Mouse (Mus musculus) heart, adult 2 months (tissue): ENCODE measurements around the gene Timm13. TPM values are rescaled to one million over a fixed set of nuclear protein-coding genes. Genes with fewer than 3 reads are reported as not detected.

Experiments
- DNase-seq, 2 experiments: peaks; one replicate each; pipeline ENCODE4 v3.0.0; 2021
- H3K27ac ChIP-seq: fragments of 200-600 bp; 2 replicates; pipeline ENCODE4 v1.8.1; 2022
- H3K27me3 ChIP-seq: fragments of 200-500 bp; 2 replicates; pipeline ENCODE4 v1.6.1; 2012; ENCODE audit warnings: mild to moderate bottlenecking, low read length, inconsistent platforms, mixed read lengths; ENCODE audit not compliant: control insufficient read depth, insufficient read depth
- H3K36me3 ChIP-seq: fragments of 200-500 bp; 2 replicates; pipeline ENCODE4 v1.6.1; 2012; ENCODE audit warnings: low read length, inconsistent platforms; ENCODE audit not compliant: control insufficient read depth, insufficient read depth
- H3K4me1 ChIP-seq: fragments of 200-500 bp; 2 replicates; pipeline ENCODE4 v1.6.1; 2011; ENCODE audit warnings: low read length; ENCODE audit not compliant: control insufficient read depth, insufficient read depth
- H3K4me3 ChIP-seq: fragments of 200-600 bp; 2 replicates; pipeline ENCODE4 v1.8.1; 2022
- H3K79me2 ChIP-seq: fragments of 200-500 bp; replicated peaks from 2 replicates; pipeline ENCODE4 v1.6.1; 2012; ENCODE audit warnings: mild to moderate bottlenecking, inconsistent platforms, low read length, moderate library complexity, mixed read lengths; ENCODE audit not compliant: control insufficient read depth, insufficient read depth
- H3K9ac ChIP-seq: fragments of 200-500 bp; 2 replicates; pipeline ENCODE4 v1.6.1; 2012; ENCODE audit warnings: low read depth, mild to moderate bottlenecking, control low read depth, inconsistent platforms, low read length, mixed read lengths
- CTCF ChIP-seq: fragments of 200-600 bp; IDR thresholded peaks from 2 replicates; pipeline ENCODE4 v1.8.1; 2022; ENCODE audit warnings: antibody characterized with exemption, mild to moderate bottlenecking, moderate library complexity
- EP300 ChIP-seq: fragments of 200-500 bp; IDR thresholded peaks from 2 replicates; pipeline ENCODE4 v1.6.1; 2011; ENCODE audit warnings: low read depth, low read length, control low read depth; ENCODE audit not compliant: insufficient read depth
- POLR2A ChIP-seq: fragments of 200-500 bp; IDR thresholded peaks from 2 replicates; pipeline ENCODE4 v1.6.1; 2011; ENCODE audit warnings: mild to moderate bottlenecking, low read depth, low read length, control low read depth; ENCODE audit not compliant: insufficient read depth
- WGBS: fragments of 180-500 bp; shearing (Covaris S2); methylation state at CpG from one replicate; pipeline ENCODE4 v1.1.7; 2018; 5-methylcytosine and 5-hydroxymethylcytosine counted together
- intact Hi-C: fragments of 180-260 bp; cut with DNase I; formaldehyde crosslinking; loops from one replicate; pipeline ENCODE4 v1.15.1; 2025
- polyA plus RNA-seq: library from polyadenylated mRNA; depleted of rRNA; stranded (reverse); fragments of >200 nt; gene quantifications from 2 replicates; pipeline ENCODE4 v1.2.3, GENCODE M21; 2012
- total RNA-seq, 2 experiments: library from RNA; stranded (reverse); gene quantifications; 2 replicates each; pipeline ENCODE4 v1.2.3; 2021

Gene Timm13
- total and polyA plus RNA-seq, 3 experiments, result 126 to 188 (median 133) TPM

- no peak overlapping the region for H3K9ac ChIP-seq
- no peaks in the 10 kb centered on the region; the same call in 1 of the 2 replicates for H3K4me1 ChIP-seq
- intact Hi-C loops, result loop anchor here (5.0 kb wide), 1 partner anchor 252 kb away; the partner anchor contains the start of gene Eef2
- DNase-seq, result no peak
- no peak overlapping the region for H3K4me3 ChIP-seq
- no peaks in the 10 kb centered on the region for H3K36me3 ChIP-seq
- no peaks in the 10 kb centered on the region for H3K79me2 ChIP-seq
- H3K27ac ChIP-seq, result no peak overlapping the region
- WGBS, result 59% methylated on average over 3 of the region's 3 CpGs
- no peaks in the 10 kb centered on the region; the same call in 1 of the 2 replicates for H3K27me3 ChIP-seq
- TF ChIP-seq EP300 (no peak), POLR2A (no peak), CTCF (no peak)
Measured at GRCm38 (mm10) chr10:80925472-80925871, 24.7 kb upstream of the Timm13 start.

DNA sequence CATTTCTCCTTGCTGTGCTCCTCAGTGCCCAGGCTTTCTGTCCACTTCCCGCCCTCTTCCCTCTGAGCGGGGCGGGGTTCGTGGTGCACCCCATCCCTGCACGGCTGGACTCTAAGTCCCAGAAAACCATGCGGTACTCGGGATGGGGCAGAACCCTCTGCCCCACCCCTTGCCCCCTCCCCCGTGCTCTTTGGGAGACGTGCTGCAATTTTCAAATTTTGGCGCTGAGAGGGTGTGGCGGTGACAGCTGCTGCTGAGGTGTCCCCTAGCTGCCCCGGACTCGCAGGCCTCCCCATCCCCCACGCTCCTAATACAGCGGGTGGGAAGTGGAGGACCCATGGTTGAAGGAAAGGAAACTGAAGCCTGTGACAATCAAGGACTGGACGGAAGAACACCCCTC is 21.2 kb upstream of the Timm13 start:
- Histone ChIP-seq H3K4me1 (peaks cover 2% of the 10 kb centered on the region), H3K27ac (no peak overlapping the region; the same call in 1 of the 2 replicates), H3K36me3 (no peaks in the 10 kb centered on the region), H3K4me3 (peak overlapping the region; percentile 40), H3K27me3 (no peaks in the 10 kb centered on the region), H3K9ac (peak overlapping the region; percentile 0; the same call in 1 of the 2 replicates), H3K79me2 (no peaks in the 10 kb centered on the region)
- TF ChIP-seq CTCF (no peak), EP300 (no peak), POLR2A (no peak)
- DNase-seq, result peak in 1 of 2 experiments; percentile 68
- intact Hi-C loops, result no loop called here
- WGBS, result 6% methylated on average over 16 of the region's 16 CpGs

- Histone ChIP-seq H3K4me3 (peak within 1 kb of the TSS; percentile 76), H3K27me3 (no peaks in the 10 kb centered on the region), H3K79me2 (no peaks in the 10 kb centered on the region), H3K9ac (peak within 1 kb of the TSS; percentile 74), H3K36me3 (no peaks in the 10 kb centered on the region), H3K27ac (peak within 1 kb of the TSS; percentile 28; the same call in 1 of the 2 replicates), H3K4me1 (peaks cover 2% of the 10 kb centered on the region)
- peak; percentile 81 for DNase-seq
- intact Hi-C loops, result no loop called here
- TF ChIP-seq POLR2A (no peak), CTCF (0 out of 2 replicates have a peak, but pooled peaks have one; percentile 10), EP300 (no peak)
- under 1% methylated on average over 61 of the region's 61 CpGs for WGBS
Measured at GRCm38 (mm10) chr10:80917779-80918434, 17.1 kb upstream of the Timm13 start, which contains the start of gene Lmnb2. Lmnb2 (minus strand) TSS chr10:80918245.

DNA sequence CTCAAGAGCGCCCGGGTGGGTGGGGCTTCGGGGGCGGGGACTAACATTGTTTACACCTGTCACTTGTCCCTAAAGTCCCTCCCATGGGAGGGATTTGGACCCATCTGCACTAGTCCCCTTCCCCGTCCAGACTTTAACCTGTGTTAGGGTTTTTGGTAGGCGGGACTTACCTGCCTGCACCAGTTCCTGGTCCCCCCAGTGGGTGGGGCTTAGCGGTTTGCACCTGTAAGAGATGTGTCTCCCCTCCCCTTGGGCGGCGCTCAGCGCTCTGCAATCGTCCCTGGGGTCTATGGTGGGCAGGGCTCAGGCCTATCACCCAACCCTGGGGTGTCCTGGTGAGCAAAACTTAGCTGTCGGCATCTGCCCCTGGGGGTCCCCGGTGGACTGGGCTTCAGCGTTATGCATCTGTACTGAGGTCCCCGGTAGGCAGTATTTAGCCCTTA is 16.6 kb upstream of the Timm13 start:
- Histone ChIP-seq H3K27ac (no peak overlapping the region), H3K4me1 (peaks cover 2% of the 10 kb centered on the region; the same call in 1 of the 2 replicates), H3K9ac (peak overlapping the region; percentile 74; the same call in 1 of the 2 replicates), H3K36me3 (no peaks in the 10 kb centered on the region), H3K79me2 (no peaks in the 10 kb centered on the region), H3K4me3 (peak overlapping the region; percentile 76), H3K27me3 (no peaks in the 10 kb centered on the region)
- DNase-seq, result no peak
- intact Hi-C loops, result no loop called here
- 4% methylated on average over 15 of the region's 15 CpGs for WGBS
- TF ChIP-seq CTCF, result no peak
- TF ChIP-seq EP300, result no peak
- TF ChIP-seq POLR2A, result no peak

DNA sequence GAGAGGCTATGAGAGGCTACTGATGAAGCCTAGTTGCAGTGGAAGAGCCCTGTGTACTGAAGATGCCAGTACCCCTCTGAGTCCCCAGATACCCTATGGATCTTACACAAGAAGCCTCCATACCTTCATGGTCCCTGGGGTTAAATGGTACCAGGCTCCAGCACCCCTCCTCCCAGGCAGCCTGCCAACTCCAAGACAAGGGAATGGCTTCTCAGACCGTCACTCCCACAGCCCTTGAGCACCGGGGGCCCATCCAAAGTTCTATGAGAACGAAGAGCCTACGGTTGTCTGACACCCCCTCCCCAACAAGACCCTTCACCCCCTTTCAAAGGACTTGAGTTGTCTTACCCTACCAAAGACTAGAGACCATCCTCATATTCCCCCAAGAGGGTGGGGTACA is 15.0 kb upstream of the Timm13 start:
- no peak for DNase-seq
- intact Hi-C loops, result no loop called here
- peaks cover 2% of the 10 kb centered on the region; the same call in 1 of the 2 replicates for H3K4me1 ChIP-seq
- no peaks in the 10 kb centered on the region for H3K27me3 ChIP-seq
- H3K79me2 ChIP-seq, result no peaks in the 10 kb centered on the region
- H3K27ac ChIP-seq, result no peak overlapping the region
- 76% methylated on average over 4 of the region's 4 CpGs for WGBS
- H3K9ac ChIP-seq, result no peak overlapping the region
- H3K36me3 ChIP-seq, result no peaks in the 10 kb centered on the region
- no peak for TF ChIP-seq CTCF
- TF ChIP-seq EP300, result no peak
- TF ChIP-seq POLR2A, result no peak
- H3K4me3 ChIP-seq, result no peak overlapping the region

GRCm38 (mm10) chr10:80915260-80915659 is 14.5 kb upstream of the Timm13 start:
- no peak for DNase-seq
- Histone ChIP-seq H3K36me3 (no peaks in the 10 kb centered on the region), H3K4me1 (peaks cover 2% of the 10 kb centered on the region; the same call in 1 of the 2 replicates), H3K27me3 (no peaks in the 10 kb centered on the region), H3K27ac (no peak overlapping the region), H3K79me2 (no peaks in the 10 kb centered on the region), H3K9ac (no peak overlapping the region), H3K4me3 (no peak overlapping the region)
- 71% methylated on average over 2 of the region's 2 CpGs for WGBS
- intact Hi-C loops, result no loop called here
- no peak for TF ChIP-seq CTCF
- no peak for TF ChIP-seq POLR2A
- no peak for TF ChIP-seq EP300
